Mouse (Mus musculus): ENCODE measurements around the gene Nptn.

DNA sequence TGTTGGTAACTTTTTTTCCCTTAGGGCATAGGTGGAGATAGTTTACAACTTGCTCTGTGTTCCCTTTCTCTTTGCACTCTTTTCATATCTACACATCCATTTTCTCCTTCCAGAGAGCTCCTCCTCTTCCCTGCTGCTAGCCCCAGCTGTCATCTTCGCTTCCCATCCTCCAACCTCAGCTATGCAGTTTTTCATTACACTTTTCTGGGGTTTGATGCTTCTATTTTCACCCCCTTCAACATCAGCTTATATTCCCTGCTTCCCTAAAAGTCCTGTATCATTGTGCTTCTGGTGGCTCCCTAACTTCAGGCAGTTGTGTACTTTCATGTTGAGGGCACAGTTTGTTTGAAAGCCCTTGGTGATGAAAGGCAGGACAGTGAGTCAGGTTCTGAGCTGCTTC is 31.8 kb downstream of the Nptn start:
- TF ChIP-seq CTCF (IDR thresholded peaks at IDR 0.05; ENCODE audit: control insufficient read depth, insufficient read depth, insufficient replicate concordance, low read depth, low read length), result no peak
- TF ChIP-seq POLR2A (IDR thresholded peaks at IDR 0.05; ENCODE audit: control insufficient read depth, low read depth, low read length), result no peak

Data from testis, adult 2 months (tissue).